Mouse (Mus musculus) kidney, embryonic 15.5 days (tissue): ENCODE results near the gene Pla2g15. TPM values are rescaled to one million over a fixed set of nuclear protein-coding genes. Genes with fewer than 3 reads are reported as not detected.
A peak's percentile ranks its signal among the peaks of the same experiment; 100 is the strongest.

Source experiments
- ATAC-seq: fragments of 200-750 bp; cut with Nextera tagmentation; replicated peaks from 2 replicates; pipeline ENCODE4 v1.8.0; 2017; ENCODE audit warnings: moderate TSS enrichment; ENCODE audit not compliant: low FRiP score
- H3K27ac ChIP-seq: fragments of 300-500 bp; sonication (generic); 2 replicates; pipeline ENCODE4 v1.5.1; 2015; ENCODE audit warnings: mild to moderate bottlenecking, inconsistent platforms
- H3K27me3 ChIP-seq: fragments of 300-500 bp; sonication (generic); 2 replicates; pipeline ENCODE4 v1.6.1; 2015; ENCODE audit warnings: inconsistent platforms
- H3K36me3 ChIP-seq: fragments of 300-500 bp; sonication (generic); 2 replicates; pipeline ENCODE4 v1.6.1; 2015; ENCODE audit warnings: inconsistent platforms
- H3K4me1 ChIP-seq: fragments of 300-500 bp; sonication (generic); 2 replicates; pipeline ENCODE4 v1.6.1; 2015; ENCODE audit warnings: inconsistent platforms
- H3K4me2 ChIP-seq: fragments of 300-500 bp; sonication (generic); 2 replicates; pipeline ENCODE4 v1.6.1; 2015; ENCODE audit warnings: moderate library complexity, mild to moderate bottlenecking, inconsistent platforms
- H3K4me3 ChIP-seq: fragments of 300-500 bp; sonication (generic); replicated peaks from 2 replicates; pipeline ENCODE4 v1.5.1; 2015; ENCODE audit warnings: mild to moderate bottlenecking, inconsistent platforms
- H3K9ac ChIP-seq: fragments of 300-500 bp; sonication (generic); 2 replicates; pipeline ENCODE4 v1.6.1; 2015; ENCODE audit warnings: mild to moderate bottlenecking, inconsistent platforms
- H3K9me3 ChIP-seq: fragments of 300-500 bp; sonication (generic); replicated peaks from 2 replicates; pipeline ENCODE4 v1.6.1; 2016; ENCODE audit warnings: inconsistent platforms
- WGBS: fragments of 180-500 bp; shearing (Covaris S2); methylation state at CpG from one replicate; pipeline ENCODE4 v1.1.7; 2015; ENCODE audit warnings: mixed read lengths; 5-methylcytosine and 5-hydroxymethylcytosine counted together
- polyA plus RNA-seq: library from polyadenylated mRNA; unstranded; fragments of >200 nt; fragmentation: Nextera tagmentation; extraction: Ambion mirVana; gene quantifications from 2 replicates; pipeline ENCODE4 v1.2.1, GENCODE M21; 2015

The Pla2g15 gene
- polyA plus RNA-seq, result 12.4 and 13.9 TPM in 2 replicates

DNA sequence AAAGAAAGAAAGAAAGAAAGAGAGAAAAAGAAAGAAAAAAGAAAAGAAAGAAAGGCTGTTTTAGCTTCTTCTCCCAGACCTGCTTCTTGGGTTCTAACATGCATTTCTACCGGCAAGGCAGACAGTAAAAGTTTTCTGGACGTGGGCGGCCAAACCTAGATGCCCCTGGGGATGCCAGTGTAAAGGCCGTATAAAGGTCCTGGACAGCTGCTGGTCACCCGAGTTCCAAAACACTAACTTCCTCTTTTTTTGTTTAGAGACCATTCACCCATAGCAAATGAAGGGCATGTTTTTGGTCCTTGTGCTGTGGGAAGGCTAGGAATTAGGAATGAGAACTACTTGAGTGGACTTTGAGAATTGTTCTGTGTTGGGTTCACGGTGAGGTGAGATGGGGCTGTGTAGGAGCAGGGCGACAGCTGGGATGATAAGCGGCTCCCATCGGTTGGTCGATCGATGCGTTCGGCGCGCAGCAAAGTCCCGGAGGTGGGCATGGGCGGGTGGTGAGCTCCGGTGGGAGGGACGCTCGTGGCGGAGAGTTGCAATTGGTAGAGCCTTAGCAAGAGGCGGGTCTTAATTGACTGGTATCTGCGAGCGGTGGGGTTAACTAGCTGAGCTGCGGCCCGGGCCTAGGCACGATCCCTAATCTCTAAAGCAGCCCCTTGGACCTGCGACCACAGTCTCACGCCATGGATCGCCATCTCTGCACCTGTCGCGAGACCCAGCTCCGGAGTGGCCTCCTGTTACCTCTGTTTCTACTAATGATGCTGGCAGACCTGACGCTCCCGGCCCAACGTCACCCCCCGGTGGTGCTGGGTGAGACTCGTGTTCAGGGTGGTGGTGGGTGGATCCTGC lies at the start of gene Pla2g15:
Gene Pla2g15, plus strand, starts transcription at position 599 of the 852 bp plus-strand sequence.
- Histone ChIP-seq H3K9ac (peak within 1 kb of the TSS; percentile 69), H3K4me2 (peak within 1 kb of the TSS; percentile 81)

DNA sequence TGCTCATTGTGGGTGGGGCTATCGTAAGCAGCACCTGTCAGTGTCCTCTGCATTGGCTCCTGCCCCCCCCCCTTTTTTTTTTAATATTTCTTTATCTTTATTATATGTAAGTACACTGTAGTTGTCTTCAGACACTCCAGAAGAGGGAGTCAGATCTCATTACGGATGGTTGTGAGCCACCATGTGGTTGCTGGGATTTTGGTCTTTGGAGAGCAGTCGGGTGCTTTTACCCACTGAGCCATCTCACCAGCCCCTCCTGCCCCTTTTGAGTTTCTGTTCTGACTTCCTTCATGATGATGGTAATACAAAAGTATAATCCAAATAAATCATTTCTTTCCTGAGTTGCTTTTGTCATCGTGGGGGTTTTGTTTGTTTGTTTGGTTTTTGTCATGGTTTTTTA lies 47.9 kb upstream of the Pla2g15 start:
- Histone ChIP-seq H3K9me3 (no peaks in the 10 kb centered on the region), H3K4me2 (no peak overlapping the region), H3K27ac (no peak overlapping the region), H3K4me1 (no peaks in the 10 kb centered on the region), H3K27me3 (no peaks in the 10 kb centered on the region), H3K36me3 (peaks cover 65% of the 10 kb centered on the region), H3K9ac (no peak overlapping the region), H3K4me3 (no peak overlapping the region)
- no peak for ATAC-seq
- WGBS, result 88% methylated on average over 4 of the region's 4 CpGs

More for the DNA sequence above, at the start of gene Pla2g15:
- Histone ChIP-seq H3K27me3 (no peaks in the 10 kb centered on the region), H3K9me3 (no peaks in the 10 kb centered on the region), H3K36me3 (0 out of 2 replicates have a peak, but pooled peaks cover 6% of the 10 kb centered on the region), H3K27ac (peak within 1 kb of the TSS; percentile 78), H3K4me3 (peak within 1 kb of the TSS; percentile 74), H3K4me1 (peaks cover 10% of the 10 kb centered on the region)
- under 1% methylated on average over 38 of the region's 38 CpGs for WGBS
- ATAC-seq, result peak; percentile 97

DNA sequence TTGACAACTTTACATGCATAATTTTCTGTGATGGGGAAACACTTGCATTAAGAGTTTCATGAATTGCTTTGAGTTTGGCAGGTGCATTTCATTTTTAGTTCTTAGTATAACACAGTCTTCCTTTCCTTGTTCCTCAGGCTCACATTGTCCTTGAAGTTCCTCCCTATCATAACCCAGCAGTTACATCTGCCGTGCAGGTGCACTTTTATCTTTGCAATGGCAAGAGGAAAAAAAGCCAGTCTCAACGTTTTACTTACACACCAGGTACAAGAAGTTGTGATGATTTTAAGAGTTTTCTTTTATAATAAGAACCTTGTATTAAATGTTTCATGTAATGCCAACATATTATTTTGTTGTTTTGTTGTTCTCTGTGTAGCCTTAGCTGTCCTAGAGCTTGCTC lies 46.3 kb upstream of the Pla2g15 start:
- H3K27ac ChIP-seq, result no peak overlapping the region
- peaks cover 78% of the 10 kb centered on the region for H3K36me3 ChIP-seq
- WGBS, result 91% methylated on average over 2 of the region's 2 CpGs

GRCm38 (mm10) chr8:106106193-106106592 lies 44.0 kb upstream of the Pla2g15 start:
- H3K9ac ChIP-seq, result no peak overlapping the region
- H3K9me3 ChIP-seq, result no peaks in the 10 kb centered on the region
- H3K27me3 ChIP-seq, result no peaks in the 10 kb centered on the region
- H3K36me3 ChIP-seq, result peaks cover 82% of the 10 kb centered on the region
- no peaks in the 10 kb centered on the region for H3K4me1 ChIP-seq
- no peak overlapping the region for H3K27ac ChIP-seq
- 81% methylated on average over 1 of the region's 1 CpGs for WGBS
- H3K4me2 ChIP-seq, result no peak overlapping the region
- no peak overlapping the region for H3K4me3 ChIP-seq
- ATAC-seq, result no peak

More for the DNA sequence above, 46.3 kb upstream of the Pla2g15 start:
- Histone ChIP-seq H3K4me3 (no peak overlapping the region), H3K27me3 (no peaks in the 10 kb centered on the region), H3K9ac (no peak overlapping the region), H3K4me2 (no peak overlapping the region), H3K4me1 (no peaks in the 10 kb centered on the region), H3K9me3 (no peaks in the 10 kb centered on the region)
- no peak for ATAC-seq

DNA sequence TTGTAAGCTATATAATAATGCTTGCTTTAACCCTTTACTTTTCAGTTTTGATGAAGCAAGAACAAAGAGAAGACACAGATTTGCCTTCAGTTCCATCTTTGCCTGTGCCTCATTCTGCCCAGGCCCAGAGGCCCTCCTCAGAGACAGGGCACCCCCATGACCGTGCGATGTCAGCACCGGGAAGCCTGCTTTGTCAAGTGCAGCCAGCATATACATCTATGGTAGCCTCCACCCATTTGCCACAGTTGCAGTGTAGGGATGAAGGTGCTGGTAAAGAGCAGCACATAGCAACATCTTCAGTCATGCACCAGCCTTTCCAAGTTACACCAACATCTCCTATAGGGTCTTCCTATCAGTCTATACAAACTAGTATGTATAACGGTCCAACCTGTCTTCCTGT lies 42.1 kb upstream of the Pla2g15 start:
- Histone ChIP-seq H3K4me2 (no peak overlapping the region), H3K36me3 (peaks cover 76% of the 10 kb centered on the region), H3K9ac (no peak overlapping the region), H3K27me3 (no peaks in the 10 kb centered on the region), H3K9me3 (no peaks in the 10 kb centered on the region), H3K4me3 (no peak overlapping the region), H3K27ac (no peak overlapping the region), H3K4me1 (no peaks in the 10 kb centered on the region)
- 94% methylated on average over 4 of the region's 4 CpGs for WGBS
- ATAC-seq, result no peak

GRCm38 (mm10) chr8:106108729-106109128 lies 41.5 kb upstream of the Pla2g15 start:
- Histone ChIP-seq H3K9ac (no peak overlapping the region), H3K4me3 (no peak overlapping the region), H3K9me3 (no peaks in the 10 kb centered on the region), H3K4me1 (no peaks in the 10 kb centered on the region), H3K36me3 (peaks cover 69% of the 10 kb centered on the region), H3K27ac (no peak overlapping the region), H3K4me2 (no peak overlapping the region), H3K27me3 (no peaks in the 10 kb centered on the region)
- 92% methylated on average over 3 of the region's 3 CpGs for WGBS
- no peak for ATAC-seq

GRCm38 (mm10) chr8:106112041-106112440 lies 38.2 kb upstream of the Pla2g15 start:
- 77% methylated on average over 2 of the region's 2 CpGs for WGBS
- H3K27me3 ChIP-seq, result no peaks in the 10 kb centered on the region
- no peaks in the 10 kb centered on the region for H3K4me1 ChIP-seq
- H3K36me3 ChIP-seq, result peaks cover 62% of the 10 kb centered on the region
- H3K27ac ChIP-seq, result peak overlapping the region; percentile 58
- H3K4me2 ChIP-seq, result no peak overlapping the region
- H3K4me3 ChIP-seq, result no peak overlapping the region
- H3K9ac ChIP-seq, result no peak overlapping the region
- ATAC-seq, result no peak
- no peaks in the 10 kb centered on the region for H3K9me3 ChIP-seq

DNA sequence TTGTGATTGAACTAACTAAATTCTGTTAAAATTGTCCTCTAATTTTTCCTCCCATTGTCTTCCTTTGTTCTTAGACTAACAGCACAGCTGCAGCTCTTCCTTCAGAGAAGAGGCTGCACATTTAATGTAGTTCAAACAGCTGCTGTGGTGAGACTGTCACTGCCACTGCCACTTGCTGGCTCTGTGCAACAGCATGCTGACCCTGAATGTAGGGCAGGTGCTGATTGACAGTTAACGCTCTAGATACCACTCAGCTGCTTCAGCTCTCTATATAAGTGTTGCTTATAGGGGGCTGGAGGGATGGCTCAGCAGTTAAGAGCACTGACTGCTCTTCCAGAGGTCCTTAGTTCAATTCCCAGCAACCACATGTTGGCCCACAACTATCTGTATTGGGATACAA lies 37.7 kb upstream of the Pla2g15 start:
- WGBS, result 84% methylated on average over 1 of the region's 1 CpGs
- peaks cover 64% of the 10 kb centered on the region for H3K36me3 ChIP-seq
- no peaks in the 10 kb centered on the region for H3K27me3 ChIP-seq
- H3K9ac ChIP-seq, result no peak overlapping the region
- ATAC-seq, result no peak
- H3K9me3 ChIP-seq, result no peaks in the 10 kb centered on the region
- no peak overlapping the region for H3K4me2 ChIP-seq
- no peak overlapping the region for H3K4me3 ChIP-seq
- no peaks in the 10 kb centered on the region for H3K4me1 ChIP-seq
- peak overlapping the region; percentile 58 for H3K27ac ChIP-seq

- Histone ChIP-seq H3K9ac (no peak overlapping the region), H3K9me3 (no peaks in the 10 kb centered on the region), H3K4me3 (no peak overlapping the region), H3K27ac (no peak overlapping the region), H3K27me3 (no peaks in the 10 kb centered on the region), H3K4me1 (no peaks in the 10 kb centered on the region), H3K4me2 (no peak overlapping the region), H3K36me3 (peaks cover 62% of the 10 kb centered on the region)
- ATAC-seq, result no peak
- 96% methylated on average over 3 of the region's 3 CpGs for WGBS
Measured at GRCm38 (mm10) chr8:106115897-106116296, 34.3 kb upstream of the Pla2g15 start.

DNA sequence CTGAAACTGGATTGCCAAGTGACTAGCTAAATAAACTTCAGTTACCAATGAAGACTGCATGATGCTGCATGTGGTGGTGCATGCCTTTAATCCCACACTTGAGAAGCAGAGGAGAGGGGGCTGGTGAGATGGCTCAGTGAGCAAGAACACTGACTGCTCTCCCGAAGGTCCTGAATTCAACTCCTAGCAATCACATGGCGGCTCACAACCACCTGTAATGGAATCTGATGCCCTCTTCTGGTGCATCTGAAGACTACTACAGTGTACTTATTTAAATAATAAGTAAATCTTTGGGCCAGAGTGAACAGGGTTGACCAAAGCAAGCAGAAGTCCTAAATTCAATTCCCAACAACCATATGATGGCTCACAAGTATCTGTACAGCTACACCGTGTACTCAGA lies 26.8 kb upstream of the Pla2g15 start:
- 86% methylated on average over 3 of the region's 3 CpGs for WGBS
- H3K4me1 ChIP-seq, result no peaks in the 10 kb centered on the region
- ATAC-seq, result no peak
- H3K9me3 ChIP-seq, result no peaks in the 10 kb centered on the region
- no peak overlapping the region for H3K4me2 ChIP-seq
- no peak overlapping the region for H3K9ac ChIP-seq
- peaks cover 69% of the 10 kb centered on the region for H3K36me3 ChIP-seq
- no peak overlapping the region for H3K27ac ChIP-seq
- no peak overlapping the region for H3K4me3 ChIP-seq
- H3K27me3 ChIP-seq, result no peaks in the 10 kb centered on the region

GRCm38 (mm10) chr8:106126055-106126454 lies 24.1 kb upstream of the Pla2g15 start:
- WGBS, result 81% methylated on average over 1 of the region's 1 CpGs
- H3K4me2 ChIP-seq, result no peak overlapping the region
- H3K27ac ChIP-seq, result no peak overlapping the region
- H3K9ac ChIP-seq, result no peak overlapping the region
- no peaks in the 10 kb centered on the region for H3K4me1 ChIP-seq
- H3K27me3 ChIP-seq, result no peaks in the 10 kb centered on the region
- H3K9me3 ChIP-seq, result no peaks in the 10 kb centered on the region
- no peak for ATAC-seq
- no peak overlapping the region for H3K4me3 ChIP-seq
- peaks cover 74% of the 10 kb centered on the region for H3K36me3 ChIP-seq

DNA sequence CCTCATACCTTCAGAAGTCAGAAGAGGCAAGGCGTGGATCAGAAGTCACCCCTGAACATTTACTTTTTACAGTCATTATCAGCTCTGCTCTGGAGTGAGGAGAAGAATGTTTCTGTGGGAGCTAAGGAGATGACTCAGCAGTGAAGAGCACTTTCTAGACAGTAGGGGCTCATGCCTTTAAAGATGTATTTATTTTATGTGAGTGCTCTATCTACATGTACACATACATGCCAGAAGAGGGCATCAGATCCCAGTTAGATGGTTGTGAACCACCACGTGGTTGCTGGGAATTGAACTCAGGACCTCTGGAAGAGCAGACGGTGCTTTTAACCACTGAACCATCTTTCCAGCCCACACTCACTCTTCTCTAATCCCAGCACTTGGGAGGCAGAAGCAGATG lies 23.1 kb upstream of the Pla2g15 start:
- peaks cover 74% of the 10 kb centered on the region for H3K36me3 ChIP-seq
- no peak overlapping the region for H3K4me3 ChIP-seq
- H3K27ac ChIP-seq, result no peak overlapping the region
- H3K9me3 ChIP-seq, result no peaks in the 10 kb centered on the region
- no peaks in the 10 kb centered on the region for H3K27me3 ChIP-seq
- H3K4me1 ChIP-seq, result no peaks in the 10 kb centered on the region
- ATAC-seq, result no peak
- WGBS, result 67% methylated on average over 3 of the region's 3 CpGs
- H3K9ac ChIP-seq, result no peak overlapping the region
- H3K4me2 ChIP-seq, result no peak overlapping the region
